Comparison of ENCODE assay signal across 26 mouse cellular contexts in the genomic region with DNA sequence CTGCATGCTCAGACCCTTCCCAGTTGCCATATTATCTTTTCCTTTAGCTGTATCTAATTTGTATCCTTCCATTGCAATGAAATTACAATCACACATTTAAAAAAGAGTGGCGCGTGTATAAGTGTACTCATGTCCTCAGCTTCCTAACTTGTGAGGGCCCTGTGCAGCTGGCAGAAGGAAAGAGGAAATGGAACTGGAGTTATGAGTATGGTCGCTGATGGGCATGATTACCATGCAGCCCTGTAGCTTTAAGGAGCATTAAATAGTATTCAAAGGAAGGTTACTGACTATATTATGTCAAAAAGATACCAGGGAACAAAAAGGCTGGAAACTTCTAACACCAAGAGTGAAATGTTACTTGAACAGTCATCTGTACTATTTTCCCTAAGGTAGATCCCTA.
"Had no signal": no experiment of that assay in that cellular context is flagged by ENCODE, and none has a peak within 500 bp of the region (broad histone marks: within the 10 kb centered on the region; RNA-seq: fewer than 3 reads in every experiment).

No protein-coding gene starts in this region.

- H3K4me2 ChIP-seq: embryonic facial prominence, embryonic 12.5 days; embryonic facial prominence, embryonic 13.5 days; embryonic facial prominence, embryonic 15.5 days; forebrain, embryonic 12.5 days; forebrain, embryonic 13.5 days; forebrain, embryonic 15.5 days had no signal

- H3K27me3 ChIP-seq: embryonic facial prominence, embryonic 12.5 days; embryonic facial prominence, embryonic 13.5 days; embryonic facial prominence, embryonic 15.5 days; forebrain, embryonic 12.5 days; forebrain, embryonic 13.5 days; forebrain, embryonic 15.5 days had no signal

- H3K9ac ChIP-seq: embryonic facial prominence, embryonic 12.5 days; embryonic facial prominence, embryonic 13.5 days; embryonic facial prominence, embryonic 15.5 days; forebrain, embryonic 12.5 days; forebrain, embryonic 13.5 days; forebrain, embryonic 15.5 days; forebrain, postnatal 0 days had no signal

- H3K27ac ChIP-seq: embryonic facial prominence, embryonic 10.5 days; embryonic facial prominence, embryonic 12.5 days; embryonic facial prominence, embryonic 13.5 days; embryonic facial prominence, embryonic 15.5 days; forebrain, embryonic 10.5 days; forebrain, embryonic 12.5 days; forebrain, embryonic 13.5 days; forebrain, embryonic 15.5 days; gastrocnemius, adult 2 months; heart, adult 2 months; heart, embryonic 10.5 days had no signal

- H3K4me1 ChIP-seq: embryonic facial prominence, embryonic 10.5 days; embryonic facial prominence, embryonic 12.5 days; embryonic facial prominence, embryonic 13.5 days; embryonic facial prominence, embryonic 15.5 days; forebrain, embryonic 10.5 days; forebrain, embryonic 12.5 days; heart, embryonic 10.5 days had no signal

- H3K4me3 ChIP-seq: embryonic facial prominence, embryonic 10.5 days; embryonic facial prominence, embryonic 12.5 days; embryonic facial prominence, embryonic 13.5 days; embryonic facial prominence, embryonic 15.5 days; erythroblast, embryonic 14.5 days; forebrain, embryonic 10.5 days; forebrain, embryonic 12.5 days; forebrain, embryonic 13.5 days; forebrain, embryonic 15.5 days; gastrocnemius, adult 2 months; heart, adult 2 months; heart, embryonic 10.5 days had no signal

- H3K9me3 ChIP-seq: embryonic facial prominence, embryonic 10.5 days; embryonic facial prominence, embryonic 12.5 days; embryonic facial prominence, embryonic 13.5 days; embryonic facial prominence, embryonic 15.5 days; forebrain, embryonic 10.5 days; forebrain, embryonic 12.5 days; forebrain, embryonic 13.5 days; forebrain, embryonic 15.5 days; heart, embryonic 10.5 days had no signal

- DNase-seq: cerebellum, adult 8-10 months; cerebellum, adult 9-10 months; cerebellum, adult 9-11 months; cerebellum, postnatal 10 days; cerebellum, postnatal 14 days; cerebellum, postnatal 25 days; cerebellum, postnatal 36 days; embryo, embryonic 11 days; forebrain, postnatal 0 days; gastrocnemius, adult 2 months; gastrocnemius, postnatal 10 days; gastrocnemius, postnatal 14 days; gastrocnemius, postnatal 25 days; gastrocnemius, postnatal 36 days; heart, adult 18-20 months; heart, adult 2 months had no signal

- H3K36me3 ChIP-seq: embryonic facial prominence, embryonic 10.5 days; embryonic facial prominence, embryonic 12.5 days; embryonic facial prominence, embryonic 13.5 days; embryonic facial prominence, embryonic 15.5 days; forebrain, embryonic 10.5 days; forebrain, embryonic 12.5 days; forebrain, embryonic 15.5 days; heart, embryonic 10.5 days had no signal
